Mouse (Mus musculus) spleen, embryonic (tissue): ENCODE results near the gene Vmn1r52.
"Not testable (repeated sequence)": the region's sequence is repeated elsewhere in the genome, so short reads cannot be mapped to it uniquely, and the experiment has no call there.

Experiments used
- CTCF ChIA-PET: fragments of 350-600 bp; sonication (Branson Sonifier 250); formaldehyde crosslinking; loops from one replicate; lab custom pipeline; 2022; lab: Charles Lee

The Vmn1r52 gene

GRCm38 (mm10) chr6:90174508-90174907 lies at the start of gene Vmn1r52:
TSS of gene Vmn1r52 (plus strand) at chr6:90174808.
- CTCF ChIA-PET, result no interaction called here

GRCm38 (mm10) chr6:90160139-90160538 lies 14.5 kb upstream of the Vmn1r52 start:
- CTCF ChIA-PET, result no interaction called here

GRCm38 (mm10) chr6:90202493-90202892 lies 27.9 kb downstream of the Vmn1r52 start, which contains the start of gene V1ra8:
TSS of gene V1ra8 (plus strand) at chr6:90202793.
- CTCF ChIA-PET, result not testable (repeated sequence)

- CTCF ChIA-PET, result no interaction called here
Measured at GRCm38 (mm10) chr6:90224338-90224737, 49.7 kb downstream of the Vmn1r52 start, which contains the start of gene Vmn1r53. TSS of gene Vmn1r53 (minus strand) at chr6:90224438.
